Mouse (Mus musculus): ENCODE results near the gene Prss36. TPM values are rescaled to one million over a fixed set of nuclear protein-coding genes. Genes with fewer than 3 reads are reported as not detected.

The Prss36 gene
- polyA plus RNA-seq (2012), result 5.5 and 10.0 TPM in 2 replicates

GRCm38 (mm10) chr7:127946470-127947023 lies at the start of gene Prss36:
Gene Prss36, minus strand, starts transcription at chr7:127946725.
- no peak for TF ChIP-seq GATA1 (IDR thresholded peaks at IDR 0.05; ENCODE audit: low read length)

DNA sequence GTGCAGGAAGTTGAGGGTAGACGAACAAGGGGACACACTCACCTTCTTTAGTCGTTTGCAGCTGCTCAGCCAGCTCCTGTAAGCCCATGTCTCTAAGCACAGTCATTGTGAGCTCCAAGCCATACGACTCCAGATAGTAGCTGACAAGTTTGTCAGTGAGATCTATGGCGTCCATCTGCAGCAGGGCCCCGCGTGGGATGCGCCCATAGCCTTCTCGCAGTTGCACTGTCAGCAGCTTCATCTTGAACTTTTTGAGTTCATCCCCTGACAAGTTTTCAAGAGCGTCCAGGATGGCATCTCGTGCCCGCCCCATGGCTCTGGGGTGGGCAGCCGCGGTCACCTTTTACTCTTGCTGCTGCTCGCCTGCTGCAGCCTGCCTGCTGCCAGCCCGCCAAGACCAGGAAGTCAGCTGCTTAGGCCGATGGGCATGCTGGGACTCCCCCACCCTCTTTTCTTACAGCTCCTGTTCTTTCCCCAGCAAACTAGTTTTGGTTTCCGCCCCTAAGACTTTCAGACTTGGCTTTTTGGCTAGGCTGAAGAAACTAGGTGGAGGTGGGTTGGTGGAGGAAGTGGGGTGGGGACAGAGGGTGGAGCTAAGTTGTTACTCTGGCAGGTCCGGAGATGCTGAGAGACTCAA lies 46.9 kb upstream of the Prss36 start, which contains the start of gene Pycard:
TSS of gene Pycard (minus strand) at position 527 of the 637 bp plus-strand sequence.
- no peak for TF ChIP-seq GATA1 (IDR thresholded peaks at IDR 0.05; ENCODE audit: low read length)

GRCm38 (mm10) chr7:127992488-127993340 lies 46.2 kb upstream of the Prss36 start:
- no peak for TF ChIP-seq GATA1 (IDR thresholded peaks at IDR 0.05; ENCODE audit: low read length)

DNA sequence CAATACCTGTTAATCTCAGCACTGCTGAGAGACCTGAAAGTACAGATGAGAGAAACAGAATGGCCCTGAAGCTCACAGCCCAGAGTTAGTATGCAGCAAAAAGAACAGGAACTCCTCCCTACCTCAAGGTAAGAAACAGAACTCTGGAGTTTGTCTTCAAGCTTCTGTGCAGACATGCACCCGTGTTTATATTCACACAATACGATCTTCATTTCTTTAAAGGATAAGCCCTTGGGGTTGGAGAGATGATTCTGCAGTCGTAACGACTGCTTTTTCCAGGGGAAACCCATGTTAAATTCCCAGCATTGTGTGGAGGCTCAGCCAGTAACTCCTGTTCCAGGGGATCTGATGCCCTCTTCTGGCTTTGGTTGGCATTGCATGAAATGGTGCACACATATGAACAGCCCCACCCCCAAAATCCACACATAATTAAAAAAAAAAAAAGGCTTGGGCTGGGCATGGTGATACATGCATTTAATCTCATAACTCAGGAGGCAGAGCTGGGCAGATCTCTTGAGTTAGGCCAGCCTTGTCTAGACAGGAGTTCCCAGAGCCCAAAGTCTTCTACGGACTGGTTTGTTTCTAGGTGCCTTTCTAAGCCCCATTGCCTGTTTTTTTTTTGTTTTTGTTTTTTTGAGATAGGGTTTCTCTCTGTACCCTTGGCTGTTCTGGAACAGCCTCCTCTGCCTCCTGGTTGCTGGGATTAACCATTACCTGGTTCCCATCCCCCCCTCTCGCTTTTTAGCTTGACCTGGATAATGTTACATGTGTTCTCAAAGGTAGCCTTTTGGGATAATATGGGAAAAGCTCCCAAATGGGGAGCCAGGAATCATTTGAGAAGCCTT lies 45.3 kb upstream of the Prss36 start:
- TF ChIP-seq GATA1 (IDR thresholded peaks at IDR 0.05; ENCODE audit: low read length), result no peak

DNA sequence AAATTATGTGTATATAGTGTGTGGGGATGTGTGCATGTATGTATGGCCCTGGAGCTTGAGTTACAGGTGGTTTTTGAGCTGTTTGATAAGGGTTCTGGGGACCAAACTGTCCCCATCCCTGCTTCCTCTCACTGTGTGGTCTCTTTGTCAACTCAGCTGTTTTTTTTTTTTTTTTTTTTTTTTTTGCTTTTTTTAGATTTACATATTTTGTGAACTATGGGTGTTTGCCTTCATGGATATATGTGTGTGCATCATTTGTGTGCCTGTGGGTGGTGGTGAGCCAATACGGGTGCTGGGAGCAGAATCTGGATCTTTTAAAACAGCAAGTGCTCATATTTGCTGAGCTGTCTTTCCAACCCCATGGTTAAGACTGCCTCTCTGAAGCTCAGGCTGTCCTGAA lies 42.4 kb upstream of the Prss36 start:
- TF ChIP-seq GATA1 (IDR thresholded peaks at IDR 0.05; ENCODE audit: low read length), result no peak

GRCm38 (mm10) chr7:127980606-127981005 lies 34.1 kb upstream of the Prss36 start:
- TF ChIP-seq GATA1 (IDR thresholded peaks at IDR 0.05; ENCODE audit: low read length), result no peak

- TF ChIP-seq GATA1 (IDR thresholded peaks at IDR 0.05; ENCODE audit: low read length), result no peak
Observed at GRCm38 (mm10) chr7:127978856-127979255, 32.3 kb upstream of the Prss36 start.

DNA sequence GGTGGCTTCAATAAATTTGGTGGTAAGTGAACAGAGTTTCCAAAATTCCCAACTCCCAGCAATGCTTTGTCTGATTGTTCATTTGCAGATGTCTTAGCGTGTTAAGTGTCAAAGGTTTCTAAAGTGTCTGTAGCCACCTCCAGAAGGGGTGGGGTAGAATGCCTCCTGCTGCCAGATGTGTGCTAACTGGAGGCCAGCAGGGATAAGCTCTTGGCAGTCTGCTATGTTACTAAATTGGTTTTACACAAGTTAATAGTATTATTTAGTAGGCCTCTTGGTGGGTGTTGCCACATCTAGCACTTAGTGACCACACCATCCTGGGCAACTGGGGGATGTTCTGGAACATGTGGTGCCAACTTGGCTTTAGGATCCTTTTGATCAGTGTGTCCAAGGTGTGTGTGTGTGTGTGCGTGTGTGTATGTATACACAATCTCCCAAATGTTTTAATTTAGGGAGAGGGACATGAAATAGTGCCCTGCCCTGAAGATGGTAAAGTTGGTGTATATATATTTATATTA lies 27.9 kb upstream of the Prss36 start:
- no peak for TF ChIP-seq GATA1 (IDR thresholded peaks at IDR 0.05; ENCODE audit: low read length)

GRCm38 (mm10) chr7:127967922-127968828 lies 21.6 kb upstream of the Prss36 start:
- TF ChIP-seq GATA1 (IDR thresholded peaks at IDR 0.05; ENCODE audit: low read length), result no peak

DNA sequence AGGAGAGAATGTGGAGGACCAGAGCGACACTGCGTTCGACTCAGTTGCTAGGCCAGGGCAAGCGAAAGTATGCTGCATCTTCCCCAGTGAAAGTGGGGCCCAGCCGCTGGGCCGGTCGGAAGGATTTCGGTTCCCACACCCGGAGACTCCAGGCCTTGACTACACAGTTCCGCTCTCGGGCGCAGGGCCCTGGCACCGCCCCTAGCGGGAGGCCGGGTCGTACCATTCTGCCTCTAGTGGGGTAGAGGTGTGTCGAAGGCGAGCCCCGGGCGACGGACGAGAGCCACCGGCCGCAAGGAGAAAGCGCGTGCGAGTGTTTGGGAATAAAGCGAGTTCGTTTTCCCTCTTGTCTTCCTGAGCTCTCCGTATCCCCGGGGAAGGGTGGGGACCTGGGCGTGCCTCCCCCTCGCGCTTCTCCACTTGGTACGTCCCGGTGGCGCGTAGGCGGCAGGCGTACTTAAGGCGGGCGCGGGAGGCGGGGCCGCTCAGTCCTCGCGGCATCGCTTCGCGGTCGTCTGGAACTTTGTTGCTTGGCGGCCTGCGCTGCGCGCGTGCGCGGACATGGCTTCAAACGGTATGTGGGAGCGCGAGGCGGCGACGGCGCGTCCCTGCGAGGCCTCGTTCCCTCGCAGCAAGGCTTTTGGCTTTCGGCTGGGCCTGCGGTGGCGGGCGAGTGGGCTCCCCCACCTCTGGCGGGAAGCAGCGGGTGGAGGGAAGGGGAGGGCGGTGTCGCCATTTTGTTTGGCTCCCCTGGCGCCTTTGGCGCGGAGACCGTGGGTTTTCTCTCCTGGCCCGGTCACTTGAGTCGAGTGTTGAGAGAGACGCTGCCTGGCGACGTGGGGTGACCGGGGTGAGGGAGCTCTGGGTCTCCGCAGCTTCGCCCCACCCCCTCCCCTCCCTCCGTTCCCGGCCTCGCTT lies 20.7 kb upstream of the Prss36 start, which contains the start of gene Fus:
TSS of gene Fus (plus strand) at position 454 of the 918 bp plus-strand sequence.
- TF ChIP-seq GATA1 (IDR thresholded peaks at IDR 0.05; ENCODE audit: low read length), result no peak

DNA sequence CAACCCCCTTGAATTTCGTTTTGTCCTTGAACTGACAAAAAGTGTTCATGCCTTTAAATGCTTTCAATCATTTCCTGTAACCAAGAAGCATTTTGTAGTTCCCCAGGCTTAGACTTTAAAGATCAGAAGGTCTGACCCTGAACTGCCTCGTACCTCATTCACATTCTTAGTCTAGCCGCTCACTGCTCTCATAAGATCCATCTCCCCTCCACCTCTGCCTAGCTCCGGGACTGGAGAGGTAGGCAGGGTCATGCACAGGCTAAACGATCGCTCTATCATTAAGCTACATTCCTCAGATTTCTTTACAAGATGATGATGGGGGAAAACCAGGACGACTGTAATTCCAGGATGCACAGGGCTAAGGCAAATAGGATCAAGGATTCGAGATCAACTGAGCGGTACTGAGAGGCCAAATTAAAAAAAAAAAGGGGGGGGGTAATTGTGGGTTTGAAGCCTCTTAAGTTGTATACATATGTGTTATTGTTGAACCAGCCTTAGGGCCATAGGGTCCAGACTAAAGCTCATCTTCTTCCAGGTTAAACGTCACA lies 19.9 kb upstream of the Prss36 start:
- TF ChIP-seq GATA1 (IDR thresholded peaks at IDR 0.05; ENCODE audit: low read length), result no peak

DNA sequence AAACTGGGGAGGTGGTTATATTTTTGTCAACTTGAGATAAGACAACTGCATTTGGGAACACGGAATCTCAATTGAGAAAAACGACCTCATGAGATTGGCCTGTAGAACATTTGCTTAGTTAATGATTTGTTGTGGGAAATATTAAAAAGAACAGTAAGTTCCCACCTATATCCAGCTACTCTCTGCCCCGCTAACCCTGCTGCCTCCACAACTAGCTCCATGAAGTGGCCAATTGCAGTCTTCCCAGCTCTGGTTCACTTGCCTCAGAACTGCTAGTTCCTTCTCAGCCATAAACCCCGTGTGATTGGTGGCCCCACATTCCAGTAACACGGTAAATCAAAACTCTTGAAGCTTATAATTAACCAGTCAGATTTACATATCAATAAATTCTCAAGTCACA lies 12.8 kb upstream of the Prss36 start:
- no peak for TF ChIP-seq GATA1 (IDR thresholded peaks at IDR 0.05; ENCODE audit: low read length)

All from G1E-ER4 (cell line).